In the genomic region with DNA sequence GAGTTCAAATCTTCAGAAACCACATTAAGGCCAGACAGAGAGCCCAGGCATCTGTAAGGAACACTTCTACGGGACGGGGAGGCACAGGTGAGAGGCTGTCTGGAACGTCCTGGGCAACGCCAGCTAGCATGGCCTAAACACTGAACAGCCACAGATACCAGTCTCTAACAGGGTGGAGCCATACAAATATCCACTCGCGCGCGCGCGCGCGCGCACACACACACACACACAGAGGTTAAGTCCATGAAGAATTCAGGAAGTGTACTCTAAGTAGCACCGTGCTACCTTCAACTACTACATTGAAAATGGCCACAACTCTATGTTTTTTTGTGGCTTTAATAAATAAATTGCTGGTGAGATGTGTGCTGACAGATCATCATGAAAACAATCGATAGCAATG, we compare ENCODE assay signal across 10 mouse cellular contexts. TPM values are rescaled to one million over a fixed set of nuclear protein-coding genes. Genes with fewer than 3 reads are reported as not detected.
A peak's percentile ranks its signal among the peaks of the same experiment; 100 is the strongest.
DNase-seq lines count a peak whose midpoint lies in the region; ATAC-seq and TF ChIP-seq lines count a peak whose summit lies in the region.
"Had no signal": no experiment of that assay in that cellular context is flagged by ENCODE, and none has a peak within 500 bp of the region (broad histone marks: within the 10 kb centered on the region; RNA-seq: fewer than 3 reads in every experiment).

No protein-coding gene starts in this region.

- peaks cover 12% of the 10 kb centered on the region for H3K4me1 ChIP-seq in heart, embryonic 11.5 days (ENCODE audit: control insufficient read depth, insufficient read depth, low read length)
- H3K4me1 ChIP-seq in heart, adult 2 months (ENCODE audit: control insufficient read depth, insufficient read depth, low read length): no peaks in the 10 kb centered on the region; the same call in 1 of the 2 replicates
- H3K4me1 ChIP-seq in midbrain, embryonic 10.5 days: peaks cover 37% of the 10 kb centered on the region
- peaks cover 24% of the 10 kb centered on the region for H3K4me1 ChIP-seq in midbrain, embryonic 13.5 days (replicated peaks)

- ATAC-seq in heart, embryonic 11.5 days (replicated peaks; ENCODE audit: insufficient number of reproducible peaks, low FRiP score, low TSS enrichment): no peak
- no peak for ATAC-seq in midbrain, embryonic 13.5 days
- 0 out of 2 replicates have a peak, but pooled peaks have one; percentile 15 for ATAC-seq in erythroid progenitor cell, adult 5-6 weeks (replicated peaks; ENCODE audit: low FRiP score, poor library complexity, severe bottlenecking)

- peaks cover 6% of the 10 kb centered on the region for H3K36me3 ChIP-seq in heart, embryonic 11.5 days (ENCODE audit: control insufficient read depth, insufficient read depth, low read length)
- H3K36me3 ChIP-seq in heart, adult 2 months (ENCODE audit: control insufficient read depth, insufficient read depth, low read length): peaks cover 5% of the 10 kb centered on the region
- H3K36me3 ChIP-seq in midbrain, embryonic 10.5 days: peaks cover 24% of the 10 kb centered on the region
- peaks cover 10% of the 10 kb centered on the region for H3K36me3 ChIP-seq in midbrain, embryonic 13.5 days
- peaks cover 9% of the 10 kb centered on the region for H3K36me3 ChIP-seq in myocyte (ENCODE audit: control insufficient read depth, insufficient read depth)

- no peak overlapping the region for H3ac ChIP-seq in myocyte (ENCODE audit: control insufficient read depth, insufficient read length)

- no peak for TF ChIP-seq POLR2A in heart, adult 2 months (IDR thresholded peaks at IDR 0.05; ENCODE audit: insufficient read depth, low read depth, low read length)
- TF ChIP-seq POLR2A in myocyte (IDR thresholded peaks at IDR 0.05; ENCODE audit: insufficient read length, low read depth): no peak

- no peak for DNase-seq in heart, adult 2 months
- DNase-seq in midbrain, embryonic 10.5 days (ENCODE audit: low spot score): no peak
- no peak for DNase-seq in cerebellum, adult 9-11 months
- DNase-seq in MN1 (ENCODE audit: low spot score): no peak
- DNase-seq: adrenal gland, postnatal 25 days; cerebellum, postnatal 25 days had no signal

- 91% methylated on average over 15 of the region's 15 CpGs for WGBS in heart, embryonic 11.5 days (ENCODE audit: insufficient replicate concordance)
- 90% methylated on average over 15 of the region's 15 CpGs for WGBS in heart, adult 2 months
- 95% methylated on average over 15 of the region's 15 CpGs for WGBS in midbrain, embryonic 10.5 days
- 96% methylated on average over 15 of the region's 15 CpGs for WGBS in midbrain, embryonic 13.5 days

- no peak overlapping the region for H3K9ac ChIP-seq in heart, embryonic 11.5 days (ENCODE audit: low read depth, low read length)
- H3K9ac ChIP-seq in heart, adult 2 months (ENCODE audit: low read depth, low read length): no peak overlapping the region
- no peak overlapping the region for H3K9ac ChIP-seq in midbrain, embryonic 13.5 days (replicated peaks)

- TF ChIP-seq CTCF in heart, adult 2 months (IDR thresholded peaks at IDR 0.05): no peak

- no peak overlapping the region for H3K27ac ChIP-seq in heart, embryonic 11.5 days (ENCODE audit: low read depth, low read length)
- H3K27ac ChIP-seq in heart, adult 2 months: no peak overlapping the region
- H3K27ac ChIP-seq in midbrain, embryonic 10.5 days (replicated peaks): no peak overlapping the region
- H3K27ac ChIP-seq in midbrain, embryonic 13.5 days: no peak overlapping the region

- intact Hi-C loops in heart, adult 2 months (cut with DNase I): no loop called here

- H3K9me3 ChIP-seq in heart, embryonic 11.5 days (replicated peaks; ENCODE audit: control insufficient read depth, low read length): no peaks in the 10 kb centered on the region
- H3K9me3 ChIP-seq in midbrain, embryonic 10.5 days (replicated peaks): no peaks in the 10 kb centered on the region
- H3K9me3 ChIP-seq in midbrain, embryonic 13.5 days: no peaks in the 10 kb centered on the region

- peak overlapping the region; percentile 70 for H3K4me2 ChIP-seq in heart, embryonic 11.5 days
- H3K4me2 ChIP-seq in midbrain, embryonic 13.5 days (replicated peaks): no peak overlapping the region
- peak overlapping the region; percentile 88 for H3K4me2 ChIP-seq in myocyte (ENCODE audit: low read depth)

- H3K79me2 ChIP-seq in heart, adult 2 months (replicated peaks; ENCODE audit: control insufficient read depth, insufficient read depth, low read length): no peaks in the 10 kb centered on the region
- H3K79me2 ChIP-seq in myocyte (ENCODE audit: control insufficient read depth, insufficient read depth): peaks cover 31% of the 10 kb centered on the region

- H3K4me3 ChIP-seq in heart, embryonic 11.5 days (ENCODE audit: low read depth, low read length): no peak overlapping the region
- no peak overlapping the region for H3K4me3 ChIP-seq in heart, adult 2 months
- H3K4me3 ChIP-seq in midbrain, embryonic 10.5 days: peak overlapping the region; percentile 93
- H3K4me3 ChIP-seq in midbrain, embryonic 13.5 days (replicated peaks): no peak overlapping the region
- peak overlapping the region; percentile 64 for H3K4me3 ChIP-seq in myocyte

- no peak for TF ChIP-seq EP300 in heart, adult 2 months (IDR thresholded peaks at IDR 0.05; ENCODE audit: insufficient read depth, low read depth, low read length)

- H3K27me3 ChIP-seq in heart, embryonic 11.5 days (ENCODE audit: control insufficient read depth, insufficient read depth, low read length): no peaks in the 10 kb centered on the region
- no peaks in the 10 kb centered on the region for H3K27me3 ChIP-seq in heart, adult 2 months (ENCODE audit: control insufficient read depth, insufficient read depth, low read length)
- H3K27me3 ChIP-seq in midbrain, embryonic 10.5 days (ENCODE audit: low read depth, poor library complexity, severe bottlenecking): no peaks in the 10 kb centered on the region
- no peaks in the 10 kb centered on the region for H3K27me3 ChIP-seq in midbrain, embryonic 13.5 days
- H3K27me3 ChIP-seq in myocyte (ENCODE audit: control insufficient read depth, insufficient read depth, insufficient read length): no peaks in the 10 kb centered on the region

TF ChIP-seq in myocyte, 11 proteins besides CTCF, POLR2A, EP300 and RAD21:
- TF ChIP-seq USF1 (IDR thresholded peaks at IDR 0.05; ENCODE audit: low read depth) (no peak), TCF3 (IDR thresholded peaks at IDR 0.05; ENCODE audit: insufficient read length, low read depth) (no peak), SRF (IDR thresholded peaks at IDR 0.05; ENCODE audit: control insufficient read depth, insufficient read length, low read depth) (no peak), CEBPB (IDR thresholded peaks at IDR 0.05; ENCODE audit: insufficient read depth, poor library complexity, severe bottlenecking) (no peak), REST (IDR thresholded peaks at IDR 0.05; ENCODE audit: insufficient read depth, insufficient read length) (no peak), TCF12 (IDR thresholded peaks at IDR 0.05; ENCODE audit: insufficient read depth, poor library complexity, severe bottlenecking) (no peak)

RNA-seq across cellular contexts. Expression of a gene that starts 1.7 kb away (rescaled TPM):
- polyA plus RNA-seq in heart, embryonic 11.5 days (2014; fragmentation: Nextera tagmentation; extraction: Ambion mirVana): 5.2 and 5.3 TPM in 2 replicates
- total RNA-seq in heart, adult 2 months (2021): 1 to 10 TPM; 1.4 TPM
- polyA plus RNA-seq in heart, adult 2 months (2012; rRNA removed): 0.51 and 1.2 TPM in 2 replicates
- polyA plus RNA-seq in midbrain, embryonic 10.5 days (2016; fragmentation: Nextera tagmentation; extraction: Ambion mirVana): 9.8 and 10.2 TPM in 2 replicates
- polyA plus RNA-seq in midbrain, embryonic 13.5 days (2015; fragmentation: Nextera tagmentation; extraction: Ambion mirVana): 4.0 and 4.3 TPM in 2 replicates
- 14.3 and 20.2 TPM in 2 replicates for total RNA-seq in erythroid progenitor cell, adult 5-6 weeks (2015; ENCODE audit: low replicate concordance)
- 36.8 and 49.8 TPM in 2 replicates for total RNA-seq in erythroid progenitor cell, adult 5-6 weeks (2017; ENCODE audit: low replicate concordance)
- 0.80 TPM for polyA plus RNA-seq in myocyte (2012; fragmentation: generic; extraction: Trizol)

RNA-seq across cellular contexts. Expression of a gene that starts 49.7 kb away (rescaled TPM):
- polyA plus RNA-seq in heart, embryonic 11.5 days (2014; fragmentation: Nextera tagmentation; extraction: Ambion mirVana): 182 and 197 TPM in 2 replicates
- 10 to 100 TPM; 44.3 to 45.7 TPM for total RNA-seq in heart, adult 2 months (2021)
- polyA plus RNA-seq in heart, adult 2 months (2012; rRNA removed): 12.6 and 16.0 TPM in 2 replicates
- 125 and 148 TPM in 2 replicates for polyA plus RNA-seq in midbrain, embryonic 10.5 days (2016; fragmentation: Nextera tagmentation; extraction: Ambion mirVana)
- polyA plus RNA-seq in midbrain, embryonic 13.5 days (2015; fragmentation: Nextera tagmentation; extraction: Ambion mirVana): 359 and 367 TPM in 2 replicates
- 52.0 and 77.1 TPM in 2 replicates for total RNA-seq in erythroid progenitor cell, adult 5-6 weeks (2015; ENCODE audit: low replicate concordance)
- total RNA-seq in erythroid progenitor cell, adult 5-6 weeks (2017; ENCODE audit: low replicate concordance): 96.0 and 96.6 TPM in 2 replicates
- polyA plus RNA-seq in myocyte (2012; fragmentation: generic; extraction: Trizol): 24.6 TPM

Comparison
In these comparisons a context has a peak if more than half of its experiments do, and no peak if none do; other contexts are left out.
1. H3K4me3 ChIP-seq: peak in midbrain, embryonic 10.5 days (single experiment) and myocyte (single experiment); none in heart, embryonic 11.5 days (single experiment), heart, adult 2 months (single experiment) and midbrain, embryonic 13.5 days (single experiment).